Mouse (Mus musculus) embryonic facial prominence, embryonic 13.5 days (tissue): ENCODE data around the gene Psmb5. TPM values are rescaled to one million over a fixed set of nuclear protein-coding genes. Genes with fewer than 3 reads are reported as not detected.

Source experiments
- ATAC-seq: fragments of 200-750 bp; cut with Nextera tagmentation; 2 replicates; pipeline ENCODE4 v1.8.0; 2017; ENCODE audit warnings: low read depth; ENCODE audit not compliant: insufficient number of reproducible peaks, insufficient read depth, low FRiP score, low TSS enrichment
- H3K27ac ChIP-seq: fragments of 300-500 bp; sonication (generic); 2 replicates; pipeline ENCODE4 v1.5.1; 2015; ENCODE audit warnings: moderate library complexity, mild to moderate bottlenecking, inconsistent platforms
- H3K27me3 ChIP-seq: fragments of 300-500 bp; sonication (generic); 2 replicates; pipeline ENCODE4 v1.6.1; 2015; ENCODE audit warnings: mild to moderate bottlenecking, inconsistent platforms
- H3K36me3 ChIP-seq: fragments of 300-500 bp; sonication (generic); 2 replicates; pipeline ENCODE4 v1.6.1; 2015; ENCODE audit warnings: mild to moderate bottlenecking, inconsistent platforms
- H3K4me1 ChIP-seq: fragments of 300-500 bp; sonication (generic); 2 replicates; pipeline ENCODE4 v1.6.1; 2015; ENCODE audit warnings: inconsistent platforms
- H3K4me2 ChIP-seq: fragments of 300-500 bp; sonication (generic); 2 replicates; pipeline ENCODE4 v1.6.1; 2015; ENCODE audit warnings: moderate library complexity, mild to moderate bottlenecking, inconsistent platforms
- H3K4me3 ChIP-seq: fragments of 300-500 bp; sonication (generic); 2 replicates; pipeline ENCODE4 v1.5.1; 2015; ENCODE audit warnings: mild to moderate bottlenecking, inconsistent platforms
- H3K9ac ChIP-seq: fragments of 300-500 bp; sonication (generic); 2 replicates; pipeline ENCODE4 v1.6.1; 2015; ENCODE audit warnings: mild to moderate bottlenecking, inconsistent platforms
- H3K9me3 ChIP-seq: fragments of 300-500 bp; sonication (generic); 2 replicates; pipeline ENCODE4 v1.6.1; 2016; ENCODE audit warnings: inconsistent platforms
- WGBS: fragments of 180-500 bp; shearing (Covaris S2); methylation state at CpG from one replicate; pipeline ENCODE4 v1.1.7; 2015; ENCODE audit warnings: mixed read lengths; 5-methylcytosine and 5-hydroxymethylcytosine counted together
- polyA plus RNA-seq: library from polyadenylated mRNA; unstranded; fragments of >200 nt; fragmentation: Nextera tagmentation; extraction: Ambion mirVana; gene quantifications from 2 replicates; pipeline ENCODE4 v1.2.1, GENCODE M21; 2015

Psmb5 gene
- polyA plus RNA-seq, 1 experiment from 2014 or later, result 390 TPM

DNA sequence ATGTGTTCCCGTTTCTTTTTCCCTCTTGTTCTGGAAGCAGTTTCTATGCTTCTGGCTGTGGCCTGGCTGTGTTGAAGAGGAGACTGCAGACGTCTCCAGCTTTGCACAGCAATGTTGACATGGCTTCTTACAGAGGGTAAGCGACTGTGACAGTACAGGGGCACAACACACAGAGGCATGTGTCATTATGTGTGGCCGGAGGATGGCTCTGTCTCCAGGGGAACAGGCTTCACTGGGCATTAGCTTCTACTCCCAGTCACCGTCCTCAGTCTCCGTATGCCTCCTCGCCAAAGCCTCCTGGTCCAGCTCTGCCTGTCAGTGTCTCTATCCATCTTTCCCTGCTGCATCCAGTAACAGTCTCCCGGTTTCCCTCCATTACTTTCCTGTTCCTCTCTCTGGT is 10.6 kb downstream of the Psmb5 start:
- WGBS, result 52% methylated on average over 8 of the region's 8 CpGs
- Histone ChIP-seq H3K4me3 (no peak overlapping the region), H3K36me3 (peaks cover 13% of the 10 kb centered on the region), H3K27me3 (no peaks in the 10 kb centered on the region), H3K9me3 (no peaks in the 10 kb centered on the region), H3K27ac (0 out of 2 replicates have a peak overlapping the region, but pooled peaks have one; percentile 16), H3K9ac (no peak overlapping the region), H3K4me2 (no peak overlapping the region), H3K4me1 (peaks cover 17% of the 10 kb centered on the region)
- no peak for ATAC-seq

DNA sequence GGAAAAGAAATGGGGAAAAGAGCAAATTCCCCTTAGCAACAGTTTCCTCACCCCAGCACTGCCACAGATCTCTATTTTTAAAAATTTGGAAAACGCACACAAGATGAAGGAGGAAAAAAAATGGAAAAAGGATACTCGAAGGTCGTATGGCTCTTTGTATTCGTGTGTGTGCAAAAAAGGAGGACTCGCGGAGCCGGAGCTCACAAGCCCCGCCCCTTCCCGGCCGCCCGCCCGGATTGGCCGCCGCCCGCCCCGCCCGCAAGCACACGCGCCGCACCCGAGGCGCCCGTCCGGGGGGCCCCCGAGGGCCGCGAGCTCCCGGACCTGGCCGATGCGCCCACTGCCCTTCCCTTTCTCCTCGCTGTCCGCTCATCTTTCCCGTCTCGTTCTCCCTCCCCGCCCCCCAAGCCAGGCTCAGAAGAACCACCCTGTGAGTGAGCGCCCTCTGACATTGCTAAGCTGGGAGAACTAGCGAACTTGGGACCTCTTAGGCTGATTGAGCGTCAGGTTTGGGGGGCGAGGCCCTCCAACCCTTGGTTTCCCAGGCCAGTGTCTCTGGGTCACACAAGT is 12.0 kb downstream of the Psmb5 start, which contains the start of gene 4931414P19Rik:
4931414P19Rik (minus strand) TSS at position 242 of the 570 bp plus-strand sequence.
- Histone ChIP-seq H3K27me3 (no peaks in the 10 kb centered on the region), H3K4me3 (peak within 1 kb of the TSS; percentile 54), H3K9me3 (no peaks in the 10 kb centered on the region), H3K36me3 (peaks cover 5% of the 10 kb centered on the region; the same call in 1 of the 2 replicates), H3K9ac (peak within 1 kb of the TSS; percentile 76), H3K4me2 (peak within 1 kb of the TSS; percentile 63), H3K27ac (peak within 1 kb of the TSS; percentile 82), H3K4me1 (peaks cover 19% of the 10 kb centered on the region)
- under 1% methylated on average over 36 of the region's 39 CpGs for WGBS
- ATAC-seq, result peak; percentile 48

DNA sequence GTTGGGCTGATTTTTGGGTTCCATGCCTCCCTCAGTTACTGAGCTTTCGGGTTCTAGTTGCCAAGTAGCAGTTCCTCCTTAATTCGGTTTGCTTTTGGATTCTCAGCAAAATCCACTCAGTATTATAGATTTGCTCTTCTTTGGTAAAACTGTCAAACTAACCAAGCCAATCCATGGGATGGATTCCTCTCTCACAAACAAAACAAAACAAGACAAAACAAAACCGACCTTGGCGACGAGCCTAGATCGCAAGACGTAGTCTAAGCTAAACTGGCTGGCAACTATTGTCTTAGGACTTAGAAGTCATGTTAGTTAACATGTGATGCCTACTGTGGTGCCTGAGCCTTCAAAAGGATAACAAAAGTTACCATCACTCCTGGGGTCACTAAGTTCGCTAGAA is 14.1 kb downstream of the Psmb5 start:
- ATAC-seq, result no peak
- H3K27me3 ChIP-seq, result no peaks in the 10 kb centered on the region
- no peaks in the 10 kb centered on the region for H3K9me3 ChIP-seq
- H3K9ac ChIP-seq, result no peak overlapping the region
- H3K36me3 ChIP-seq, result peaks cover 11% of the 10 kb centered on the region
- WGBS, result 83% methylated on average over 8 of the region's 8 CpGs
- peak overlapping the region; percentile 56 for H3K4me2 ChIP-seq
- H3K4me3 ChIP-seq, result peak overlapping the region; percentile 63
- peak overlapping the region; percentile 94 for H3K27ac ChIP-seq
- H3K4me1 ChIP-seq, result peaks cover 19% of the 10 kb centered on the region

DNA sequence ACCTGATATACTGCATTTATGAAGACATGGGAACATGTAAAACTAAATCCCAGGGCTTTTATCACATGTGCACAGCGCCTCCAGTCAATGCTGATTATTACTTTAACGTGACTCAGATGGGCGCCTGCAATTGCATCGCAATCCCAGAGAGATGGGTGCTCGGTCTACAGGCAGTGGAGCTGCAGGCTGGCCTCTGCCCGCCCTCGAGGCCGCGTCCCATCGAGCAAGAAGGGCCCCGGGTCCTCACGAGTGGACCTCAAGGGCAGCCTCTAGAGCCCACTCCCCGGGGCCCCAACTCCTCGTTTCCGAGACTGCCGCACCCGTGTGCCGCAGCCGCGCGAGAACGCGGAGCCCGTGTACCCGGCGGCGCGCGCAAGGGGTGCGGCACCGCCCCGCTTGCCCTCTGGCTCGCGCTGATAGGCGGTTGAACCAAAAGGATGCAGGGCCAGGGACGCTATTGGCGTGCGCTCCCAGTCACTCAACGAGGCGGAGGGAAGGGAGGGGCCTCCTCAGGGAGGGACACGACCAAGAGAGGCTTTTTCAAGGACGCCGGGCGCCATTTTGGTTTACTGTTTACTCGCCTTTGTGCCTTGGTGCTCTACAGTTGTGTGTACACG is 14.7 kb downstream of the Psmb5 start:
- peak overlapping the region; percentile 56 for H3K4me2 ChIP-seq
- H3K4me1 ChIP-seq, result peaks cover 19% of the 10 kb centered on the region
- H3K9ac ChIP-seq, result peak overlapping the region; percentile 83
- peak overlapping the region; percentile 94 for H3K27ac ChIP-seq
- H3K9me3 ChIP-seq, result no peaks in the 10 kb centered on the region
- no peaks in the 10 kb centered on the region for H3K27me3 ChIP-seq
- under 1% methylated on average over 46 of the region's 46 CpGs for WGBS
- H3K36me3 ChIP-seq, result peaks cover 12% of the 10 kb centered on the region
- peak; percentile 98 for ATAC-seq
- peak overlapping the region; percentile 63 for H3K4me3 ChIP-seq

DNA sequence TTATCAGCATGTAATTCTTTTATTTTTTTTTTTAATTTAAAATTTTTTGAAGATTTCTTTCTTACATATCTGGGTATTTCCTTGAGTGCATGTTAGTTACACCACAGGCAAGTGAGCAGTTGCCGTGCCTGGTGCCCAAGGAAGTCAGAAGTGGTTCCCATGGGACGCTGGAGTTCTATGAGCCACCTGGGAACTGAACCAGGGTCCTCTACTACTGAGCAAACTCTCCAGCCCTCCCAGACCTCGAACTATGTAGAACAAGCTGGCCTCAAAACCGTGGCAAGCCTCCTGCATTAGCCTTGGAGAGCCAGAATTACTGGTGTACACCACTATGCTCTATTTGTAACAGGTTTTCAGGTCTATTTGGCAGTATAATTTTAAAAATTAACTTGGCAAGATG is 15.2 kb downstream of the Psmb5 start:
- Histone ChIP-seq H3K4me3 (peak overlapping the region; percentile 63), H3K36me3 (peaks cover 12% of the 10 kb centered on the region), H3K4me2 (peak overlapping the region; percentile 56), H3K27ac (peak overlapping the region; percentile 94), H3K9me3 (no peaks in the 10 kb centered on the region), H3K4me1 (peaks cover 19% of the 10 kb centered on the region), H3K27me3 (no peaks in the 10 kb centered on the region), H3K9ac (peak overlapping the region; percentile 83)
- 37% methylated on average over 4 of the region's 4 CpGs for WGBS
- ATAC-seq, result no peak

DNA sequence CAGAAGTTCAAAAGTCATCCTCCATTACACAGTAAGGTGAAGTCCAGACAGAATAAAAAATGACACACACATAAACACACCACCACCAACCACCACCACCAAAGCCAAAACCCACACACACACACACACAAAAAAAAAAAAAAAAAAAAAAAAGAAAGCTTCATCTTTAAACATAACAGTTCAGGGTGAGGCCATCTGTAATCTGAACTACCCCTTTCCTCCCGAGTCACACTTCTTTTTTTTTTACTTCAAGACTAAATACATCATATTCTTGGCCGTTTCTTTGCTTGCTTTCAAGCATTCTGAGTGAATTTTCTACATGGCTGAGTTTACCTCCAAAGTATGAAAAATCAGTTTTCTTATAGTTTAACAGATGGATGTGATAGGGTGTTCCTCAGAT is 16.2 kb downstream of the Psmb5 start:
- Histone ChIP-seq H3K36me3 (peaks cover 19% of the 10 kb centered on the region), H3K27me3 (no peaks in the 10 kb centered on the region), H3K9ac (no peak overlapping the region), H3K4me1 (peaks cover 19% of the 10 kb centered on the region), H3K4me3 (no peak overlapping the region), H3K27ac (no peak overlapping the region), H3K4me2 (no peak overlapping the region), H3K9me3 (no peaks in the 10 kb centered on the region)
- WGBS, result 52% methylated on average over 2 of the region's 2 CpGs
- ATAC-seq, result no peak

DNA sequence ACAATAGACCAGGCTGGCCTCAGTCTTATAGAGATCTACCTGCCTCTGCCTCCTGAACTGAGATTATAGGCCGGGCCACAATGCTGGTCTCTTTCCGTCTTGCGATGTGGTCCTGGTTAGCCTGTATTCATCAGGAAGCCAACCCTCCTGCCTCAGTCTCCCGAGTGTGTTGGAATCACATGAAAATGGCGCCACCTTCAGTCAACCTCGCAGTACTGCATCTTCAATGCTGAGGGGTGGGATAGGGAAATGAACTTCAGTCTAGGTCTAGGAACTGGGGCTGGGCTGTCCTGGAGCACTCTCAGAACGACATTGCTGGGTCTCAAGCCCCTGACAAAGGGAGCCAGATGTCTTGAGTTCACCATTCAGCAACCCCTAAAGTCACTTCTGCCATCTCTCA is 20.7 kb downstream of the Psmb5 start:
- 82% methylated on average over 7 of the region's 7 CpGs for whole genome bisulfite sequencing
- Histone ChIP-seq H3K9me3 (peaks cover 4% of the 10 kb centered on the region; the same call in 1 of the 2 replicates), H3K4me3 (no peak overlapping the region), H3K27ac (no peak overlapping the region), H3K9ac (no peak overlapping the region), H3K4me2 (no peak overlapping the region), H3K36me3 (peaks cover 44% of the 10 kb centered on the region), H3K4me1 (peaks cover 3% of the 10 kb centered on the region; the same call in 1 of the 2 replicates), H3K27me3 (no peaks in the 10 kb centered on the region)
- ATAC-seq, result no peak

DNA sequence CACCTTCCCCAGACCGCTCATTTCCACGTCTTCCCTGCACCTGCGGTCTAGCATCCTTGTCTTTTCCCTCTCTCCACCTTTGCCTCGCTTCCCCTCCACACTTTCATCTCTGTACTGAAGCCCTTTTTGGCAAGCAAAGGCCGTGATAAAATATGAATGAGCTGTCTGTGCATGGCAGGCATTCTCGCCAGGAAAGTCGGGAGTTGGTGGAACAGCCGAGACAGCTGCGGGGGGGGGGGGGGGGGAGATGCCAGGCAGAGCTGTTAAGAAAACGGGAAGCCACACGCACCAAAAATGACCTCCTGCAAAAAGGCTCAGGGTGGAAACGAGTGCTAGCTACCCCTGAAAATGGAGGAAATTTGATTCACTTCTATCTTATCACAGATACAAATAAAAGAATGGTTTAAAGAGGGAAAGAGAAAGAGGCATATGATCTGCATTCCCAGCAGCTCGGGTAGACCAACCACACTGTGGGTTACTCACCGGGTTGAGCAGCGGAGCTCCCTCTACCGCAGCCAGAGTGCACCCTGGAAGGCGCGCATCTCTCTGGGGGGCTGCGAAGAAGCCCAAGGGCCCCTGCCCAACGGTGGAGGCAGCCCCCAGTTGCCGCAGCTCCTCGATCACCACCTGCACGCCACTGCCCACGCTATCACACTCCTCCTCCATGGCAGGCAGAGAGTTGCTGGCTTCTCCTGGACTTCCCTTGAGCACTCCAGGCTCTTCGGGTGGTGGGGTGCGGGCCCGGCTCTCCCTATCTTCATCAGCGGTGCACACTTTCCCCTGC is 23.0 kb downstream of the Psmb5 start:
- Histone ChIP-seq H3K27me3 (no peaks in the 10 kb centered on the region), H3K4me2 (no peak overlapping the region), H3K4me3 (no peak overlapping the region), H3K27ac (no peak overlapping the region), H3K36me3 (peaks cover 61% of the 10 kb centered on the region), H3K4me1 (0 out of 2 replicates have a peak, but pooled peaks cover 2% of the 10 kb centered on the region), H3K9me3 (peaks cover 4% of the 10 kb centered on the region; the same call in 1 of the 2 replicates), H3K9ac (no peak overlapping the region)
- WGBS, result 70% methylated on average over 28 of the region's 28 CpGs
- ATAC-seq, result no peak

DNA sequence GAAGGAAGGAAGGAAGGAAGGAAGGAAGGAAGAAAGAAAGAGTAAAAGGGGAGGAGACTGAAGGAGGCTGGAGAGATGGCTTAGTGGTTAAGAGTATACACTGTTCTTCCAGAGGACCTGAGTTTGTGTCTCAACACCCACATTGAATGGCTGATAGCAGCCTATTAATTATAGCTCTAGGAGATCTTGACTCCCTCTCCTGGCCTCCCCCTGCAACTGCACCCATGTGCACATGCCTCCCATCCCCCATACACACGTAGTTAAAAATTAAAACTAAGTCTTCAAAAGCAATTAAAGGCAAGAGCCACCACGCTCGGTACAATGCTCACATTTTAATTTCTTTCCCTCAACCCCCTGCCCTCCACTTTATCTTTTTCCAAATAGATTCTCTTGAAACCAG is 23.8 kb downstream of the Psmb5 start:
- no peaks in the 10 kb centered on the region for H3K27me3 ChIP-seq
- H3K9ac ChIP-seq, result no peak overlapping the region
- H3K4me3 ChIP-seq, result no peak overlapping the region
- H3K36me3 ChIP-seq, result peaks cover 54% of the 10 kb centered on the region
- no peak overlapping the region for H3K4me2 ChIP-seq
- H3K9me3 ChIP-seq, result peaks cover 4% of the 10 kb centered on the region; the same call in 1 of the 2 replicates
- H3K4me1 ChIP-seq, result 0 out of 2 replicates have a peak, but pooled peaks cover 2% of the 10 kb centered on the region
- H3K27ac ChIP-seq, result no peak overlapping the region
- 85% methylated on average over 3 of the region's 3 CpGs for WGBS
- ATAC-seq, result no peak

DNA sequence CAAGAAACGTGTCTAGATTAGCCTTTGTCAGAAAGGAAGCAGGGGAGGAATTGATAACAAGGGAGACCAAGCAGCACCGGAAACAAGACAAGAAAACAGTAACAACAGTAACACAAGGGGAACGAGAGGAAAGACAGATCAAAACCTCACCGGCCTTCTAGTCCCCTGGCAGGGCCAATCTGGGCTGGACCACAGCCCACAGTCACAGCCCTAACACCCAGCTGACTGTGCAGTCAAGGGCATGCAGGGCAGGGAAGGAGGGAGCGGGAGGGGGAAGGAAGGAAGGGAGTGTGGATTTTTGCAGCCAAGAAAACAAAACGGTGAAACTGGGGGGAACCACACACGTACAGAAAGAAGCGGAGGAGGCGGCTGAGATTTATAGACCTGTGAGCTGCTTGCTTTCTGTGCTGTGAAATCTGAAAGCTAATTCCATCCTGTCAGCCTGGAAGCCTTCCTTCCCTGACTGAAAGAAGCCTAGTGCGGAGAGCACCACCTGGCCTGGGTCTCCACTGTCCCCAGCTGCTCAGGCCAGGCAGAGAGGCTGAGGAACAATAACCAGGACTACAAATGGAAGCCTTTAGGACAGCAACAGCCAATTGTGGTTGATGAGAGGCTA is 25.4 kb downstream of the Psmb5 start:
- 0 out of 2 replicates have a peak, but pooled peaks cover 2% of the 10 kb centered on the region for H3K4me1 ChIP-seq
- H3K36me3 ChIP-seq, result peaks cover 50% of the 10 kb centered on the region
- no peak overlapping the region for H3K4me2 ChIP-seq
- H3K9ac ChIP-seq, result no peak overlapping the region
- 74% methylated on average over 10 of the region's 10 CpGs for WGBS
- no peak overlapping the region for H3K27ac ChIP-seq
- H3K9me3 ChIP-seq, result peaks cover 4% of the 10 kb centered on the region; the same call in 1 of the 2 replicates
- H3K4me3 ChIP-seq, result no peak overlapping the region
- ATAC-seq, result no peak
- H3K27me3 ChIP-seq, result no peaks in the 10 kb centered on the region

DNA sequence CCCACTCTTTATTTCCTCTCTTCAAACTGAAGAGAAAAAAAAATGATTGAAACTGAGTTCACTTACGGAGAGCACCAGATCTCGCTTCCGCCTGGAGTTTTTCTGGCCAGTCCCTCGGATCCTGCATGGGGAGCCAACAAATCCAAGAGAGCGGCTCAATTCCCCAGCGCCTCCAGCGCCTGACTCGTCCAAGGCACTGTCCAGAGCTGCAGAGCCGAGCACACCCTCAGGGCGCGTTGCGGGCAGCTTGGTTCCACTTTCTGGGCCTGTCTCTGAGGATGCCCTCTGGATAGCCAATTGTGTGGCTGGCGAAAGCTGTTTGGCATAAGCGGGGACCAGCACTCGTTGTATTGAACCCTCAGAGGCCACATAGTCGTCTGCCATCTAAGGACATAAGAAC is 26.8 kb downstream of the Psmb5 start:
- Histone ChIP-seq H3K4me2 (no peak overlapping the region), H3K9me3 (peaks cover 4% of the 10 kb centered on the region; the same call in 1 of the 2 replicates), H3K9ac (no peak overlapping the region), H3K27me3 (no peaks in the 10 kb centered on the region), H3K36me3 (peaks cover 44% of the 10 kb centered on the region), H3K4me3 (no peak overlapping the region), H3K27ac (no peak overlapping the region), H3K4me1 (0 out of 2 replicates have a peak, but pooled peaks cover 2% of the 10 kb centered on the region)
- 88% methylated on average over 16 of the region's 16 CpGs for WGBS
- ATAC-seq, result no peak
